Mouse (Mus musculus) spleen, postnatal 36 days (tissue): ENCODE results near the gene Fgf18.
A peak's percentile ranks its signal among the peaks of the same experiment; 100 is the strongest.

Source experiments
- DNase-seq, 2 experiments: peaks; one replicate each; pipeline ENCODE4 v3.0.0; 2022; ENCODE audit warnings: low spot score in 2 of 2, mixed read lengths in 1 of 2

Gene Fgf18

GRCm38 (mm10) chr11:33150364-33150763 lies 3.2 kb upstream of the Fgf18 start:
- DNase-seq, result no peak

- DNase-seq, result no peak
These were observed 2.3 kb upstream of the Fgf18 start for GRCm38 (mm10) chr11:33149453-33149852.

- DNase-seq, result no peak
These were observed 1.9 kb upstream of the Fgf18 start for GRCm38 (mm10) chr11:33149088-33149436.

GRCm38 (mm10) chr11:33148338-33149087 lies 1.3 kb upstream of the Fgf18 start:
- peak; percentile 43 to 54 for DNase-seq

GRCm38 (mm10) chr11:33147572-33148337 lies 555 bp upstream of the Fgf18 start:
- DNase-seq, result peak; percentile 34 to 51

- no peak for DNase-seq
These were observed 509 bp downstream of the Fgf18 start for GRCm38 (mm10) chr11:33146651-33147131.

GRCm38 (mm10) chr11:33146143-33146497 lies 1.1 kb downstream of the Fgf18 start:
- no peak for DNase-seq

GRCm38 (mm10) chr11:33145201-33146142 lies 1.7 kb downstream of the Fgf18 start:
- no peak for DNase-seq

- no peak for DNase-seq
These were observed 3.3 kb downstream of the Fgf18 start for GRCm38 (mm10) chr11:33143906-33144305.

- no peak for DNase-seq
These were observed 4.4 kb downstream of the Fgf18 start for GRCm38 (mm10) chr11:33142801-33143200.

- no peak for DNase-seq
These were observed 7.1 kb downstream of the Fgf18 start for GRCm38 (mm10) chr11:33140111-33140460.

- no peak for DNase-seq
These were observed 7.6 kb downstream of the Fgf18 start for GRCm38 (mm10) chr11:33139458-33140110.

GRCm38 (mm10) chr11:33138686-33139085 lies 8.5 kb downstream of the Fgf18 start:
- DNase-seq, result no peak

- no peak for DNase-seq
These were observed 12.7 kb downstream of the Fgf18 start for GRCm38 (mm10) chr11:33134391-33134986.

GRCm38 (mm10) chr11:33132619-33133338 lies 14.4 kb downstream of the Fgf18 start:
- DNase-seq, result no peak

GRCm38 (mm10) chr11:33127058-33127457 lies 20.1 kb downstream of the Fgf18 start:
- no peak for DNase-seq

- DNase-seq, result no peak
These were observed 24.5 kb downstream of the Fgf18 start for GRCm38 (mm10) chr11:33122575-33123268.

GRCm38 (mm10) chr11:33119556-33119955 lies 27.6 kb downstream of the Fgf18 start:
- DNase-seq, result no peak

GRCm38 (mm10) chr11:33119116-33119515 lies 28.1 kb downstream of the Fgf18 start:
- no peak for DNase-seq

- no peak for DNase-seq
These were observed 28.7 kb downstream of the Fgf18 start for GRCm38 (mm10) chr11:33118480-33118879.
